Mouse (Mus musculus) left cerebral cortex, adult 2 months (tissue): Measurements from ENCODE around the gene Ech1. TPM values are rescaled to one million over a fixed set of nuclear protein-coding genes. Genes with fewer than 3 reads are reported as not detected.

Experiments used
- DNase-seq, 2 experiments: peaks; one replicate each; pipeline ENCODE4 v3.0.0; 2021 to 2022; ENCODE audit warnings: low spot score in 2 of 2, mixed read lengths in 1 of 2; ENCODE audit errors: extremely low spot score in 1 of 2
- H3K27ac ChIP-seq: fragments of 200-600 bp; 2 replicates; pipeline ENCODE4 v1.8.1; 2022
- H3K4me3 ChIP-seq: fragments of 200-600 bp; 2 replicates; pipeline ENCODE4 v1.8.1; 2022
- CTCF ChIP-seq: fragments of 200-600 bp; IDR thresholded peaks from 2 replicates; pipeline ENCODE4 v1.8.1; 2022; ENCODE audit warnings: antibody characterized with exemption, mild to moderate bottlenecking, moderate library complexity
- intact Hi-C: fragments of 180-260 bp; cut with DNase I; formaldehyde crosslinking; loops from one replicate; pipeline ENCODE4 v1.15.1; 2025
- total RNA-seq, 2 experiments: library from RNA; stranded (reverse); gene quantifications; 2 replicates each; pipeline ENCODE4 v1.2.3; 2021

Ech1 gene
- total RNA-seq, 2 experiments from 2014 or later = 46.3 to 49.8 TPM

DNA sequence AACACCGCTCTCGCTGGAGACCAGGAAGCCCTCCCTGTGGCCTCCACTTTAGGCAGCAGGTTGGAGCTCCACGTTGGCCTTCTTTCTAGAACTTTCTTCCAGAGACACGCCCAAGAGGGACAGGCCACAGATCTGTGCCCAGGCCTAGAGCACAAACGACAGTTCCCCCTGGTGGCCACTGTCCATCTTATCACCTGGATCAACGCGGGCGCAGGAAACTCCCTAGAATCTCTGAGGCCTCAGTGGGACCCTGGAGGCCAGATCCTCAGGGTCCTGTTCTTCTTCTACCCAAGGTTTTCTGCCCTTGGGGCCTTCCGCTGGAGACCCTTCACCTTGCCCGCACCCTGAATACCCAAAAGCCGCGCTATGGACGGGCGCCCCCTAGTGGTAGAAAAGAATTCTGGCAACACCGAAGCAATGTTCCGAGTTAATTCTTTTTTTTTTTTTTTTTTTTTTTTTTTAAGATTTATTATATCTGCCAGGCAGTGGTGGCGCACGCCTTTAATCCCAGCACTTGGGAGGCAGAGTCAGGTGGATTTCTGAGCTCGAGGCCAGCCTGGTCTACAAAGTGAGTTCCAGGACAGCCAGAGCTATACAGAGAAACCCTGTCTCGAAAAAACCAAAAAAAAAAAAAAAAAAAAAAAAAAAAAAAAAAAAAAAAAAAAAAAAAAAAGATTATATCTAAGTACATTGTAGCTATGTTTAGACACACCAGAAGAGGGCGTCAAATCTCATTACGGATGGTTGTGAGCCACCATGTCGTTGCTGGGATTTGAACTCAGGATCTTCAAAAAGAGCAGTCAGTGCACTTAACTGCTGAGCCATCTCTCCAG is 42.7 kb downstream of the Ech1 start:
- Histone ChIP-seq H3K4me3 (peak overlapping the region; percentile 27; the same call in 1 of the 2 replicates), H3K27ac (peak overlapping the region; percentile 34; the same call in 1 of the 2 replicates)
- peak; percentile 76 for TF ChIP-seq CTCF
- intact Hi-C loops = loop anchor here (1.0 to 2.0 kb wide), 3 partner anchors 43 to 87 kb away; partner anchors contain the start of gene Ech1
- peak; percentile 52 to 59 for DNase-seq

DNA sequence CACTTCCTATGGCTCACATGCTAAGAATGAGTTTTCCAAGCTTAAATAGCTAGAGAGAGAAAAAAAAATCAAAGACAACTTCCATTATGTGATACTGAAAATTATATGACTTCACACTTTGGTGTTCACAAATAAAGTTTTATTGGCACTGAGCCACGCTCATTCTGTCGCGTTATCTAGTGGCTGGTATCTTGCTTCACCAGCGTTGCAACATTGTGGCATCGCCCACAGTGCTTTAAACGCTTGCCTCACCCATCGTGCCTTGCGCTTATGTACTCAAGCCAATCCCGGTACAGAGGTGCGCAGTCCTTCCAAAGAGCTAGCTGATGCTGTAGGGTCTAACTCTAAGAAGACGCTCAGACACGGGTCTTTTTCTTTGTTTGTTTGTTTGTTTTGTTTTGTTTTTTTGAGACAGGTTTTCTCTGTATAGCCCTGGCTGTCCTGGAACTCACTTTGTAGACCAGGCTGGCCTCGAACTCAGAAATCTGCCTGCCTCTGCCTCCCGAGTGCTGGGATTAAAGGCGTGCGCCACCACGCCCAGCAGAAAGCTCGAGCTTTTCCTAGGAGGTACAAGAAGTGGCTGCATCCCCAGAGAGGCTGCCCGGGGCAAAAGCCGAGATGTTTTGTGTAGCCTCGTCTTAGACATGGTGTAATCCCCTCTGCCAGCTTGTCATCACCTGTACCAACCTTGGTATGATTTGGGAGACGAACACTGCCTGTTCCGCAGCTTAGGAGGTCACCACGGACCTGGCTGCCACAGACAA is 46.1 kb downstream of the Ech1 start:
- DNase-seq = no peak
- no peak overlapping the region for H3K27ac ChIP-seq
- intact Hi-C loops = no loop called here
- no peak overlapping the region for H3K4me3 ChIP-seq
- TF ChIP-seq CTCF = no peak

DNA sequence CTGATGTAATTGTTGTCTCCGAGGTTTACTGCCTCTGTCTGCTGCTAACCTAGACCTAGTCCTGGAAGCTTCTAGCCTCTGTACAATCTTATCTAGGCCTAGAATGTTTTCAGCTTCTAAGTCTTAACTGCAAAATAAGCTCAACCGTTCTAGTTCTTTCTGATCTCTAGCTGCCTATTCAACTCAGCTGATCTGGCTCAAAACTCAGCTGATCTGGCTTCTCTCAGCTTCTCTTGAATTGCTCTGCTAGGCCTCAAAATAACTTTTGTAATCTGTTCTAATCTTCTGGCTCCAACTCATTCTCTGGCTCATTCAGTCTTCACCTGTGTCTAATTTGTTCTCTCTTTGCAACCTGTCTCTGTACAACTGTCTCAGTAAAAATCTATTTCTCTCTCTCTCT is 49.5 kb downstream of the Ech1 start:
- intact Hi-C loops = no loop called here
- TF ChIP-seq CTCF = no peak
- no peak overlapping the region for H3K27ac ChIP-seq
- DNase-seq = no peak
- no peak overlapping the region for H3K4me3 ChIP-seq

DNA sequence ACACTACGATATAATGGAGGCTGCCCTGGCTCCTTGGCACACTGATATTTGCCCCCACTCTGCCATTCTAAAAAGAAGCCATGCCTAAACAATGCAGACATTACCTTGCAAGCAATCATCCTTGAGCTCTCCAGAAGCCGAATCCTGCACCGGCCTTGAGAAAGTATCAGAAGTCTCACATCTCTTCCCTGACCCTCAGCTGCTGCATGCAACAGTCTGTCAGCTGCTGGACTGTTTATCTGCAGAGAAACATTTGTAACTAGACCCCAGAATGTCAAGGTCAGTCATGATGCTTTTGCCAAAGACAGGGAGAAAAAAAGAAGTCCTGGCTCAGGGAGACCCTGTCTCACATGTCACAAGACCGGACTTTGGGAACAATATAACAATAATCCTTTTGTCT is 51.1 kb downstream of the Ech1 start:
- no peak for DNase-seq
- no peak overlapping the region for H3K4me3 ChIP-seq
- intact Hi-C loops = no loop called here
- TF ChIP-seq CTCF = no peak
- no peak overlapping the region for H3K27ac ChIP-seq

DNA sequence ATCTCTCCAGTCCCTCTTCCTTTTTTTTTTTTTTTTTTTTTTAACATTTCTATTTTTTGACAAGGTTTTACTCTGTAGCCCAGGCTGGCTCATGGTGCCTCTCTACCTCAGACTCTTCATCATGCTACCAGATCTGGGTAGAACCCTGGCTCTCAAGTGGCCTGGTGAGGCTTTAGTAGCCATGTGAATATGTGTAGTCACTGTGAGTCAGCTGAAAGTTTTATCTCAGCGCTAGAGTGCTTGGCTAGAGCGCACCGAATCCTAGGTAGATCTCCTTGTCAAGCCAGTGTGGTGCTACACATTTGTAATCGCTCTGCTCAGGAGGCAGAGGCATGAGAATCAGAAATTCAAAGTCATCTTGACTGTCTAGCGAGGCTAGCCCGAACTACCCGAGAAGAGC is 52.1 kb downstream of the Ech1 start:
- no peak for DNase-seq
- TF ChIP-seq CTCF = no peak
- Histone ChIP-seq H3K4me3 (no peak overlapping the region), H3K27ac (no peak overlapping the region)
- intact Hi-C loops = no loop called here

DNA sequence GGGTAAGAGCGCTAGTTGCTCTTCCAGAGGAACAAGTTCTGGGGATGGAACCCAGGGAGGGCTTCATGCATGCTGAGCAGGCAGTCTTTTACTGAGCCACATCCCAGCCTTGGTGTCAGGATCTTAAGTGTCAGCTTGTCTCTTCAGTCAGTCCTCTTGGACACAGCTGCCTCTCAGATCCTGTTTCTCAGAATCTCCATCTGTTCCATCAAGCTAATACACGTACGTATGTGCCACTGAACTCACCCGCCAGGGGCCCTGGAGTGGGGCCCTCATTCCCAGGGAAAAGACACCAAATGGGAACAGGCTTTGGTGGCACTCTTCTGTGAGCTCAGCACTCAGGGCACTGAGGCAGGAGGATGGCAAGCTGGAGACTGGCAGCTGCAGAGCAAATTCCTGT is 52.8 kb downstream of the Ech1 start:
- Histone ChIP-seq H3K27ac (no peak overlapping the region), H3K4me3 (no peak overlapping the region)
- TF ChIP-seq CTCF = no peak
- intact Hi-C loops = no loop called here
- no peak for DNase-seq

DNA sequence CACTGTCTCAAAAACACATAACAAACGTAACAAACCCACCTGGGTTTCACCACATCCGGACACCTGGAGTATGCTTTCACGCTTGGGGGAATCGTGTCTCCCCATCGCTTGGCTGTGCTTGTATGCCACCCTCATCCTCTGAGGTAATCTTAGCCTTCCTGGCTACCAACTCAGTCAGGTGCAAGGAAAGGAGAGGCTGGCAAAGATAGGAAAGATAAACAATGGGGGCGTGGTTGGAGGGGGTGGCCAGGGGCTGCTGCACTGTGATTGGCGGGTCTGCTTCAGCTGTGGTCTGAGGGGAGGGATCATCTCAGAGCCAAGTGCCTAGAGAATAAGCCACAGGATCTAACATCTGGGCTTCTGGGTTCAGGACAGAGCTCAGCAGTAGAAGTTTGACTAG is 54.6 kb downstream of the Ech1 start:
- no peak for DNase-seq
- Histone ChIP-seq H3K4me3 (no peak overlapping the region), H3K27ac (no peak overlapping the region)
- no peak for TF ChIP-seq CTCF
- intact Hi-C loops = no loop called here

DNA sequence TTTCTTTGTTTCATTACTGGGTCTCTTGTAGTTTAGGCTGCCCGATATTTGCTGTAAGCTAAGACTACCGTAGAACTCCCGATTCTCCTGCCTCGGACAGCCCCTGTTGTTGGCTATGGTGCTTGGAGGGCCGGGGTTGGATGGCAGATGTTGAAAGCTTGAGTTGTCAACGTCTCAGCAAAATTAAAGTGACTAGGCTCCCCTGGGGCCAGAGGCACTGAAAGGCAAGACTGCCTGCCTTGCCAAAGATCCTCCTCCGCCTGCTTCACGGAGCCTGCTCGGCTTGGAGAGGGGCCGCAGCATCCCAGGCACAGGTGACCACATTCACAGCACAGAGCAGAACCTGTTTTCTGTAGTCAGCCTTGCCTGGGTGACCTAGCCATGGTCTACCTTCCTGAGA is 55.5 kb downstream of the Ech1 start:
- intact Hi-C loops = no loop called here
- H3K4me3 ChIP-seq = no peak overlapping the region
- TF ChIP-seq CTCF = no peak
- H3K27ac ChIP-seq = no peak overlapping the region
- no peak for DNase-seq

DNA sequence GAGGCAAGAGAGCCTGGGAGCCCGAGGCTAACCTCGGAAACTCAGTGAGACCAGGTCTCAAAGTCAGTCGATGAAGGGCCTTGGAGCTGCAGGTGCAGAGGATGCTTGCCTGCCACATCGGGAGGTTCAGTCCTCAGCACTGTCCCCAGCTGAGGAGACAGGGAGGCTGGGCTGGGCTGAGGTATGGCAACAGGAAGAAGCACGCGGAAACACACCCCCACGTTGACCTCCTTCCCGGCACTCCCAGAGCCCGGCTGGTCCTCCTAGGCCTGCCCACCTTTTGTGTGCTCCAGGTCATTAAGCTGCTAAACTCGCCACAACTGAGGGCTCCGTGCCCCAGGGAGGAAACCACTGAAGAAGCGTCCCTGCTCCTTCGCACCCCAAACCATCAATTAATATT is 56.2 kb downstream of the Ech1 start, which contains the start of gene Capn12:
Gene Capn12 (plus strand): TSS at position 224 of the 400 bp plus-strand sequence.
- Histone ChIP-seq H3K4me3 (no peak within 1 kb of the TSS), H3K27ac (no peak within 1 kb of the TSS)
- TF ChIP-seq CTCF = no peak
- DNase-seq = no peak
- intact Hi-C loops = no loop called here

Other genes with a start within 250 kb of the Ech1 start
- gene Samd4b, start 227.1 kb upstream of the Ech1 start, total RNA-seq = 10 to 100 TPM; 74.9 to 78.9 TPM
- 1 to 10 TPM; 8.2 to 9.8 TPM for gene Pak4, start 227.0 kb upstream of the Ech1 start, total RNA-seq
- 1 to 10 TPM; 1.4 to 2.5 TPM for gene Acp7, start 193.9 kb upstream of the Ech1 start, total RNA-seq
- 10 to 100 TPM; 24.6 to 26.2 TPM for gene Fbxo27, start 132.4 kb upstream of the Ech1 start, total RNA-seq
- 1 to 10 TPM; 1.9 to 2.2 TPM for gene Fbxo17, start 108.4 kb upstream of the Ech1 start, total RNA-seq
- 10 to 100 TPM; 58.3 to 69.0 TPM for gene Mrps12, start 83.4 kb upstream of the Ech1 start, total RNA-seq
- gene Sars2, start 83.2 kb upstream of the Ech1 start, total RNA-seq = 10 to 100 TPM; 13.0 to 13.9 TPM
- 1 to 10 TPM; 1.0 to 1.9 TPM for gene Ccer2, start 69.0 kb upstream of the Ech1 start, total RNA-seq
- 100 to 1,000 TPM; 119 to 122 TPM for gene Sirt2, start 58.5 kb upstream of the Ech1 start, total RNA-seq
- 10 to 100 TPM; 34.8 to 36.8 TPM for gene Nfkbib, start 57.7 kb upstream of the Ech1 start, total RNA-seq
- gene Rinl, start 36.2 kb upstream of the Ech1 start, total RNA-seq = 1 to 10 TPM; 2.7 to 3.1 TPM
- 100 to 1,000 TPM; 434 to 438 TPM for gene Hnrnpl, start 16.7 kb upstream of the Ech1 start, total RNA-seq
- 1 to 10 TPM; 2.6 to 2.9 TPM for gene Lgals4, start 8.6 kb downstream of the Ech1 start, total RNA-seq
- gene Lgals7, start 38.6 kb downstream of the Ech1 start, total RNA-seq = under 1 TPM in 1 of 2 experiments, not detected in 1; 0.49 TPM
- gene Capn12, start 56.2 kb downstream of the Ech1 start, total RNA-seq = 1 to 10 TPM; 1.5 to 2.0 TPM
- gene Actn4, start 137.1 kb downstream of the Ech1 start, total RNA-seq = 100 to 1,000 TPM; 196 to 199 TPM
- gene Eif3k, start 156.6 kb downstream of the Ech1 start, total RNA-seq = 100 to 1,000 TPM; 179 to 192 TPM
- gene Map4k1, start 156.8 kb downstream of the Ech1 start, total RNA-seq = 1 to 10 TPM; 1.8 to 2.3 TPM